Mouse (Mus musculus) liver, embryonic 11.5 days (tissue): ENCODE measurements around the gene Agbl3. TPM values are rescaled to one million over a fixed set of nuclear protein-coding genes. Genes with fewer than 3 reads are reported as not detected.

ENCODE experiments used
- ATAC-seq: fragments of 200-750 bp; cut with Nextera tagmentation; replicated peaks from 2 replicates; pipeline ENCODE4 v1.8.0; 2017; ENCODE audit warnings: moderate number of reproducible peaks, mild to moderate bottlenecking, moderate TSS enrichment, moderate library complexity; ENCODE audit not compliant: low FRiP score
- DNase-seq: peaks from one replicate; pipeline ENCODE4 v3.0.0-alpha.2; 2017; ENCODE audit warnings: low spot score
- H3K27ac ChIP-seq: fragments of 300-500 bp; sonication (generic); 2 replicates; pipeline ENCODE4 v1.5.1; 2014; ENCODE audit warnings: mild to moderate bottlenecking, low read depth, low read length, control low read depth
- H3K27me3 ChIP-seq: fragments of 300-500 bp; sonication (generic); replicated peaks from 2 replicates; pipeline ENCODE4 v1.6.1; 2014; ENCODE audit warnings: low read length, mixed read lengths; ENCODE audit not compliant: control insufficient read depth, insufficient read depth
- H3K36me3 ChIP-seq: fragments of 300-500 bp; sonication (generic); 2 replicates; pipeline ENCODE4 v1.6.1; 2014; ENCODE audit warnings: mild to moderate bottlenecking, low read length, moderate library complexity, mixed read lengths; ENCODE audit not compliant: control insufficient read depth, insufficient read depth
- H3K4me1 ChIP-seq: fragments of 300-500 bp; sonication (generic); replicated peaks from 2 replicates; pipeline ENCODE4 v1.6.1; 2014; ENCODE audit warnings: low read length, mixed read lengths; ENCODE audit not compliant: control insufficient read depth, insufficient read depth
- H3K4me2 ChIP-seq: fragments of 300-500 bp; sonication (generic); 2 replicates; pipeline ENCODE4 v1.6.1; 2014; ENCODE audit warnings: mild to moderate bottlenecking, control low read depth, moderate library complexity
- H3K4me3 ChIP-seq: fragments of 300-500 bp; sonication (generic); 2 replicates; pipeline ENCODE4 v1.5.1; 2014; ENCODE audit warnings: low read depth, low read length, control low read depth
- H3K9ac ChIP-seq: fragments of 300-500 bp; sonication (generic); 2 replicates; pipeline ENCODE4 v1.6.1; 2014; ENCODE audit warnings: low read depth, low read length, control low read depth
- H3K9me3 ChIP-seq: fragments of 300-500 bp; sonication (generic); 2 replicates; pipeline ENCODE4 v1.6.1; 2016; ENCODE audit warnings: low read length, inconsistent platforms, mixed read lengths; ENCODE audit not compliant: control insufficient read depth
- WGBS: fragments of 180-500 bp; shearing (Covaris S2); extraction: QIAGEN DNeasy Blood & Tissue Kit; methylation state at CpG from one replicate; pipeline ENCODE4 v1.1.7; 2014; 5-methylcytosine and 5-hydroxymethylcytosine counted together
- polyA plus RNA-seq: library from polyadenylated mRNA; unstranded; fragments of >200 nt; fragmentation: Nextera tagmentation; extraction: Ambion mirVana; gene quantifications from 2 replicates; pipeline ENCODE4 v1.2.1, GENCODE M21; 2014

The Agbl3 gene
- polyA plus RNA-seq, 1 experiment from 2014 or later, result 4.4 TPM

GRCm38 (mm10) chr6:34866786-34867185, 86.6 kb downstream of the Agbl3 start:
- no peak overlapping the region for H3K4me3 ChIP-seq
- H3K9ac ChIP-seq, result no peak overlapping the region
- ATAC-seq (no peak), DNase-seq (no peak)
- 69% methylated on average over 8 of the region's 8 CpGs for WGBS
- no peaks in the 10 kb centered on the region for H3K9me3 ChIP-seq
- peaks cover 62% of the 10 kb centered on the region for H3K4me1 ChIP-seq
- H3K27ac ChIP-seq, result no peak overlapping the region
- H3K27me3 ChIP-seq, result no peaks in the 10 kb centered on the region
- no peaks in the 10 kb centered on the region for H3K36me3 ChIP-seq
- no peak overlapping the region for H3K4me2 ChIP-seq

- Histone ChIP-seq H3K36me3 (no peaks in the 10 kb centered on the region), H3K4me1 (peaks cover 60% of the 10 kb centered on the region), H3K9ac (no peak overlapping the region), H3K27me3 (no peaks in the 10 kb centered on the region), H3K4me2 (no peak overlapping the region), H3K27ac (peak overlapping the region; percentile 40; the same call in 1 of the 2 replicates), H3K9me3 (no peaks in the 10 kb centered on the region), H3K4me3 (no peak overlapping the region)
- 76% methylated on average over 16 of the region's 16 CpGs for WGBS
- no peak for DNase-seq
- no peak for ATAC-seq
These were observed 87.2 kb downstream of the Agbl3 start for GRCm38 (mm10) chr6:34867301-34867994.

- H3K36me3 ChIP-seq, result peaks cover 3% of the 10 kb centered on the region; the same call in 1 of the 2 replicates
- no peaks in the 10 kb centered on the region for H3K27me3 ChIP-seq
- H3K4me2 ChIP-seq, result peak overlapping the region; percentile 59
- 67% methylated on average over 10 of the region's 10 CpGs for WGBS
- peaks cover 54% of the 10 kb centered on the region for H3K4me1 ChIP-seq
- H3K9ac ChIP-seq, result peak overlapping the region; percentile 62; the same call in 1 of the 2 replicates
- H3K27ac ChIP-seq, result peak overlapping the region; percentile 92; the same call in 1 of the 2 replicates
- H3K4me3 ChIP-seq, result no peak overlapping the region
- DNase-seq (no peak), ATAC-seq (no peak)
- H3K9me3 ChIP-seq, result no peaks in the 10 kb centered on the region
These were observed 87.7 kb downstream of the Agbl3 start for GRCm38 (mm10) chr6:34867995-34868350.

GRCm38 (mm10) chr6:34868507-34869217, 88.4 kb downstream of the Agbl3 start:
- peak overlapping the region; percentile 62; the same call in 1 of the 2 replicates for H3K9ac ChIP-seq

GRCm38 (mm10) chr6:34869225-34869915, 89.1 kb downstream of the Agbl3 start:
- ATAC-seq (peak; percentile 66), DNase-seq (peak; percentile 51)
- Histone ChIP-seq H3K4me3 (no peak overlapping the region; the same call in 1 of the 2 replicates), H3K4me2 (peak overlapping the region; percentile 59), H3K27me3 (no peaks in the 10 kb centered on the region), H3K9me3 (no peaks in the 10 kb centered on the region), H3K9ac (peak overlapping the region; percentile 62), H3K27ac (peak overlapping the region; percentile 92), H3K4me1 (peaks cover 50% of the 10 kb centered on the region), H3K36me3 (peaks cover 4% of the 10 kb centered on the region; the same call in 1 of the 2 replicates)
- WGBS, result 26% methylated on average over 13 of the region's 13 CpGs

More at GRCm38 (mm10) chr6:34868507-34869217, 88.4 kb downstream of the Agbl3 start:
- peak overlapping the region; percentile 92 for H3K27ac ChIP-seq
- no peaks in the 10 kb centered on the region for H3K9me3 ChIP-seq
- peaks cover 4% of the 10 kb centered on the region; the same call in 1 of the 2 replicates for H3K36me3 ChIP-seq
- H3K27me3 ChIP-seq, result no peaks in the 10 kb centered on the region
- no peak for DNase-seq
- peaks cover 49% of the 10 kb centered on the region for H3K4me1 ChIP-seq
- H3K4me3 ChIP-seq, result no peak overlapping the region
- H3K4me2 ChIP-seq, result peak overlapping the region; percentile 59
- no peak; the same call in 1 of the 2 replicates for ATAC-seq
- WGBS, result 56% methylated on average over 20 of the region's 20 CpGs

GRCm38 (mm10) chr6:34870136-34870535, 89.9 kb downstream of the Agbl3 start:
- peak overlapping the region; percentile 62 for H3K9ac ChIP-seq
- DNase-seq (no peak), ATAC-seq (no peak)
- H3K4me2 ChIP-seq, result peak overlapping the region; percentile 59
- peaks cover 57% of the 10 kb centered on the region for H3K4me1 ChIP-seq
- H3K27ac ChIP-seq, result peak overlapping the region; percentile 92
- H3K4me3 ChIP-seq, result no peak overlapping the region
- WGBS, result 61% methylated on average over 5 of the region's 5 CpGs
- H3K27me3 ChIP-seq, result no peaks in the 10 kb centered on the region
- H3K36me3 ChIP-seq, result peaks cover 4% of the 10 kb centered on the region; the same call in 1 of the 2 replicates
- no peaks in the 10 kb centered on the region for H3K9me3 ChIP-seq

- peak overlapping the region; percentile 92; the same call in 1 of the 2 replicates for H3K27ac ChIP-seq
- DNase-seq (no peak), ATAC-seq (no peak)
- peaks cover 4% of the 10 kb centered on the region; the same call in 1 of the 2 replicates for H3K36me3 ChIP-seq
- H3K4me1 ChIP-seq, result peaks cover 57% of the 10 kb centered on the region
- no peaks in the 10 kb centered on the region for H3K9me3 ChIP-seq
- H3K4me3 ChIP-seq, result no peak overlapping the region
- H3K27me3 ChIP-seq, result no peaks in the 10 kb centered on the region
- no peak overlapping the region for H3K4me2 ChIP-seq
- 76% methylated on average over 5 of the region's 5 CpGs for WGBS
- no peak overlapping the region for H3K9ac ChIP-seq
These were observed 90.5 kb downstream of the Agbl3 start for GRCm38 (mm10) chr6:34870724-34871123.

GRCm38 (mm10) chr6:34871929-34872328, 91.7 kb downstream of the Agbl3 start:
- ATAC-seq, result no peak
- DNase-seq, result no peak
- Histone ChIP-seq H3K4me1 (peaks cover 61% of the 10 kb centered on the region), H3K36me3 (peaks cover 4% of the 10 kb centered on the region; the same call in 1 of the 2 replicates), H3K9ac (no peak overlapping the region), H3K27me3 (no peaks in the 10 kb centered on the region), H3K4me3 (no peak overlapping the region), H3K9me3 (no peaks in the 10 kb centered on the region), H3K4me2 (no peak overlapping the region), H3K27ac (no peak overlapping the region)
- 85% methylated on average over 7 of the region's 7 CpGs for WGBS
